Mouse (Mus musculus): ENCODE results near the gene Plk3. TPM values are rescaled to one million over a fixed set of nuclear protein-coding genes. Genes with fewer than 3 reads are reported as not detected.

The Plk3 gene
- total RNA-seq, 2 experiments from 2014 or later = 1.5 to 2.1 TPM

DNA sequence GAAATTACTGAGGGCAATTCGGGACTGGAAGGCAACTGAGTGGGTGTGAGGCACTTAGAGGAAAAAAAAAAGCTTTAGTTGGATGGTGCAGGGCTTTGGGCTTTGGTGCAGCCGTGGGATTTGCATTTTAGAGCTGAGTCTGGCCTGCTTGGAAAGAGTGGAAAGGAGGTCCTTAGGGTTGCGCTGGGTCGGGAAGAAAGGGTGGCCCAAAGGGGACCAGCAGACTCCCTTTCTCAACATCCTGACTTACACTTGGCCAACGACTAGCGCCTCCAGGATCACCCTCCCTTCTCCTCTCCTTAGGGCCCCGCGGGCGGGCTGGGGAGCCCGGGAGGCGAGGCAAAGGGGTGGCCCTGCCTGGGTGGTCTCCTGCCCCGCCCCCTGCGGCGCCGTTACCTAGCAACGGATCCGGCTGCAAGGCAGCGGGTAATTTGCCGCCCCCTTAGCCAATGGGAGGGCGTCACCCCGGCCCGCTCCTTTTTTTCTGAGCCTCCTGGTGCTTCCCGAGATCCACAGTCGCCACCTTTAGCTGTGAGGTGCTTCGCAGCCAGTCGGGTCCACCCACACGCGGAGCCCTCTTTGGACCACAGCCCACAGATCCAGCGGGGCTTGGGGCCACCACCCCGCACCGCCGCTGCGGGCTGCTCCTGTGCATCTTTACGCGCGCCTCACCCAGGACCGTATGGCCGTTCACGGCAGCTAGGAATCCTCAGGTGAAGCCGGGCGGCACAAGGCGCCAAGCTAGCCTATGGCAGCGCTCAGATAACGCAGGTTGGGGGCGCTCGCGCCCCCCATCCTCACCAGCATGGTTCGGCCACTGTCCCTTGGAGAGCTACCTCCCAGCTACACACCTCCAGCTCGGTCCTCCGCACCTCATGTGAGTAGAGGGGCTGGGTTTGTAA is 38.0 kb downstream of the Plk3 start, which contains the start of gene Ptch2:
Gene Ptch2, plus strand, starts transcription at position 525 of the 902 bp plus-strand sequence.
- peak; percentile 73 for DNase-seq (ENCODE audit: low spot score)
- intact Hi-C loops (cut with DNase I) = no loop called here

DNA sequence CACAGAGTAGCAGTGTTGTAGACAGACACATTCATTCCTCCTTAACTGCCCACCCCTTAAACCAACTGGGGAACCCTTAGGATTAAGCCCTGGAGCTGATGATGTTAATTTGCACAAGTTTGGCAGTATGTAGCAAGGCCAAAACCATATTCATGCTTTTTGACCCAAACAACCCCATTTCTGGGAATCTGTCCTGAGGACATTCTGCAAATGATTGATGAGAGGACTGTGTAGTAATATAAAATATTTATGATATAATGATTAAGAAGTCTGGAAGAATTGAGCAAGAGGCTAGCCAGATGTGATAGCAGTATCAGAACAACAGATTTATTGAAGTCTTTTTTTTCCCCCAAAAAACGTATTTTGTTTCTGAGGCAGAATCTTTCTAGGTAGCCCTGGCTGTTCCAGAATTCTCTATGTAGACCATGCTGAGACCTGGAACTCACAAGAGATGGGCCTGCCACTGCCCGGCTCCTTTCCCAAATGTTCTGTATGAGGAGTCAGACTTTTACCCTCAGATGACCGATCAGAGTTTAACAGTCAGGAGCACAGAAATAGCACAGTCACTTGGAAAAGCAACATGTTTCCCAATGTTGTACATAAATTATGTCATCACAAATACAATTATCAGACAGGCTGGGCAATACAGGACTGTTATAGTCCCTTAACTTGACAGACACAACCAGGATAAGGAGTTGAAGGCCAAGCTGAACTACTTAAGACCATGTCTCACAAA is 39.0 kb downstream of the Plk3 start:
- DNase-seq (ENCODE audit: low spot score) = no peak
- intact Hi-C loops (cut with DNase I) = no loop called here

DNA sequence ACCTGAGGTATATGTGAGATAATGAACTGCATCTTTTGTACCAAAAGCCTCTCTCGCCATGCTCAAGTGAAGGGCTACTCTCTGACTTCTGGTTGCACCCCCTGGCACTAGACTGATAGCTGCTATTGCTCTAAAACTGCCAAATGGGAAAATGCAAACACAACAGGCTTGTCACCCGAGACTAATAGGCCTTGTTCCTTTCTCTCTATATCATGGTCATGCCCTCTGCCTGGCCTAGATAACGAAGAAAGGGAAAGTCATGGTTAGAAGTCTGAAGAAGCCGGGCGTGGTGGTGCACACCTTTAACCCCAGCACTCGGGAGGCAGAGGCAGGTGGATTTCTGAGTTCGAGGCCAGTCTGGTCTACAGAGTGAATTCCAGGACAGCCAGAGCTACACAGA is 43.2 kb downstream of the Plk3 start:
- DNase-seq (ENCODE audit: low spot score) = no peak
- intact Hi-C loops (cut with DNase I) = no loop called here

DNA sequence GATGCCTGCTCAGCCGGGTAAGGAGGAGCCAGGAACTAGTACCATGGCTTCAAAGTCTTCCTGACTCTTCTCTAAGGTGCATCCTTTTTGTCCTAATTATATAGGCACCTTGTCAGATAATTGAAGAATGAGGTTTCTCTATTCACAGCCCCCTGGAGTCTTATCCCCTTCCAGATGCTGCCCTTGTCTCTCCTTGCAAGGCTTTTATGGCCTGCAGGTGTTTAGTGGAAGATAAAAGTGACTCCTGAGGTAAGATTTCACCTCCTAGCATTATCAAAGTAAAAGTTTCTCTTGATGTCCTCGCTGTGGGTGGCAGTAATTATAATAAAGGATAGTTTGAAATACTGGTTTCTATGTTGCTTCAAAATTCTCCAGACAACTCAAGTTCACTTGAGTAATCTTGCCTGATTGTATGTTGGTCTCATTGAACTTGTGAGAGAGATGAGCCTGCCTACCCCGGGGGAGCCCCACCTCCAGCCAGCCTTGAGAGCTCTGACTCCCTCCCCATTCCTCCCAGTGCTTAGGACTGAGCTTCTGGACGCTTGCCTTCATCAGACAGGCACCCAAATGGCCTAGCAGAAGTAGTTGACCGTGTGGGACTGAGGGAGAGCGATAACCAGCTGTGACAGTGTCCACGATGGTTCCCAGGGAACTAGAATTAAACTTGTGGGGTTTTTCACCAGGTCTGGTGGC is 45.7 kb downstream of the Plk3 start:
- intact Hi-C loops (cut with DNase I) = no loop called here
- no peak for DNase-seq (ENCODE audit: low spot score)

Small RNAs within 50 kb of the gene (microRNA-seq; reads per million reads assigned to microRNA genes)
- gene Gm22398 = not detected

Other genes with a start within 250 kb of the Plk3 start
- gene Urod, start 139.6 kb downstream of the Plk3 start, total RNA-seq (2021) = 10 to 100 TPM; 85.0 to 91.1 TPM
- gene Hectd3, start 138.6 kb downstream of the Plk3 start, total RNA-seq (2021) = 10 to 100 TPM; 14.8 to 15.3 TPM
- gene Eif2b3, start 114.6 kb downstream of the Plk3 start, total RNA-seq (2021) = 10 to 100 TPM; 13.5 to 13.8 TPM
- 1 to 10 TPM; 1.1 to 1.5 TPM for gene Ptch2, start 37.9 kb downstream of the Plk3 start, total RNA-seq (2021)
- gene Btbd19, start 8.2 kb downstream of the Plk3 start, total RNA-seq (2021) = 1 to 10 TPM; 2.0 to 3.3 TPM
- gene Tctex1d4, start 7.2 kb downstream of the Plk3 start, total RNA-seq (2021) = not detected
- 100 to 1,000 TPM; 571 to 648 TPM for gene Rps8, start 22.3 kb upstream of the Plk3 start, total RNA-seq (2021)
- gene Kif2c, start 48.7 kb upstream of the Plk3 start, total RNA-seq (2021) = under 1 TPM; 0.31 to 0.34 TPM
- 10 to 100 TPM; 23.8 to 30.3 TPM for gene Tmem53, start 118.0 kb upstream of the Plk3 start, total RNA-seq (2021)
- not detected for gene Armh1, start 118.2 kb upstream of the Plk3 start, total RNA-seq (2021)

Measured in heart, postnatal 25 days (tissue).